Comparison of ENCODE assay signal across 9 mouse cellular contexts in genomic region chr1:36271516-36272230, GRCm38 (mm10). TPM values are rescaled to one million over a fixed set of nuclear protein-coding genes. Genes with fewer than 3 reads are reported as not detected.
DNase-seq lines count a peak whose midpoint lies in the region; ATAC-seq lines count a peak whose summit lies in the region.
"Had no signal": no experiment of that assay in that cellular context is flagged by ENCODE, and none has a peak within 500 bp of the region (broad histone marks: within the 10 kb centered on the region; RNA-seq: fewer than 3 reads in every experiment).

No protein-coding gene starts in this region.

- WGBS in kidney, embryonic 16.5 days: 66% methylated on average over 8 of the region's 8 CpGs
- 60% methylated on average over 8 of the region's 8 CpGs for WGBS in intestine, embryonic 14.5 days
- 80% methylated on average over 8 of the region's 8 CpGs for WGBS in neural tube, embryonic 15.5 days

- H3K9ac ChIP-seq in kidney, embryonic 16.5 days (replicated peaks; ENCODE audit: low read length): peak overlapping the region; percentile 57
- no peak overlapping the region for H3K9ac ChIP-seq in intestine, embryonic 14.5 days (ENCODE audit: low read length)
- no peak overlapping the region for H3K9ac ChIP-seq in neural tube, embryonic 15.5 days (replicated peaks)
- H3K9ac ChIP-seq: hindbrain, embryonic 14.5 days had no signal

- peak overlapping the region; percentile 39 for H3K4me3 ChIP-seq in kidney, embryonic 16.5 days (ENCODE audit: low read length)
- H3K4me3 ChIP-seq in intestine, embryonic 14.5 days (ENCODE audit: low read depth, low read length): no peak overlapping the region
- H3K4me3 ChIP-seq in megakaryocyte, embryonic 14.5 days (replicated peaks): peak overlapping the region; percentile 92
- H3K4me3 ChIP-seq in neural tube, embryonic 15.5 days (replicated peaks): no peak overlapping the region
- H3K4me3 ChIP-seq: midbrain, embryonic 10.5 days had no signal

- H3K36me3 ChIP-seq in kidney, embryonic 16.5 days (ENCODE audit: insufficient read depth, low read length): no peaks in the 10 kb centered on the region
- no peaks in the 10 kb centered on the region for H3K36me3 ChIP-seq in intestine, embryonic 14.5 days (ENCODE audit: control insufficient read depth, insufficient read depth, low read length)
- H3K36me3 ChIP-seq in megakaryocyte, embryonic 14.5 days (replicated peaks; ENCODE audit: low read length): peaks cover 43% of the 10 kb centered on the region
- H3K36me3 ChIP-seq in neural tube, embryonic 15.5 days: no peaks in the 10 kb centered on the region
- H3K36me3 ChIP-seq: midbrain, embryonic 10.5 days had no signal

- peaks cover 69% of the 10 kb centered on the region for H3K4me1 ChIP-seq in kidney, embryonic 16.5 days (ENCODE audit: insufficient read depth, low read length)
- peaks cover 39% of the 10 kb centered on the region for H3K4me1 ChIP-seq in intestine, embryonic 14.5 days (replicated peaks; ENCODE audit: control insufficient read depth, insufficient read depth, low read length)
- peaks cover 92% of the 10 kb centered on the region for H3K4me1 ChIP-seq in megakaryocyte, embryonic 14.5 days
- peaks cover 7% of the 10 kb centered on the region; the same call in 1 of the 2 replicates for H3K4me1 ChIP-seq in neural tube, embryonic 15.5 days

- peak overlapping the region; percentile 96 for H3K27ac ChIP-seq in kidney, embryonic 16.5 days (ENCODE audit: low read length)
- peak overlapping the region; percentile 83; the same call in 1 of the 2 replicates for H3K27ac ChIP-seq in intestine, embryonic 14.5 days (ENCODE audit: low read depth)
- H3K27ac ChIP-seq in neural tube, embryonic 15.5 days (replicated peaks): no peak overlapping the region
- H3K27ac ChIP-seq: hindbrain, embryonic 14.5 days; midbrain, embryonic 10.5 days had no signal

- no peaks in the 10 kb centered on the region for H3K9me3 ChIP-seq in kidney, embryonic 16.5 days (ENCODE audit: low read length)
- no peaks in the 10 kb centered on the region for H3K9me3 ChIP-seq in intestine, embryonic 14.5 days (ENCODE audit: control insufficient read depth, low read length)
- H3K9me3 ChIP-seq in megakaryocyte, embryonic 14.5 days: no peaks in the 10 kb centered on the region
- H3K9me3 ChIP-seq in neural tube, embryonic 15.5 days (replicated peaks): no peaks in the 10 kb centered on the region
- H3K9me3 ChIP-seq: midbrain, embryonic 10.5 days had no signal

- H3K4me2 ChIP-seq in kidney, embryonic 16.5 days (replicated peaks; ENCODE audit: low read depth, low read length): peak overlapping the region; percentile 52
- H3K4me2 ChIP-seq in intestine, embryonic 14.5 days (ENCODE audit: low read length): peak overlapping the region; percentile 38; the same call in 1 of the 2 replicates
- no peak overlapping the region for H3K4me2 ChIP-seq in neural tube, embryonic 15.5 days
- H3K4me2 ChIP-seq: hindbrain, embryonic 14.5 days had no signal

- no peak for DNase-seq in kidney, adult 8-10 months
- no peak for DNase-seq in intestine, embryonic 14.5 days (ENCODE audit: low spot score)
- no peak for DNase-seq in embryo, embryonic 10.5 days (ENCODE audit: low spot score)

- no peaks in the 10 kb centered on the region for H3K27me3 ChIP-seq in kidney, embryonic 16.5 days (ENCODE audit: insufficient read depth, low read length)
- H3K27me3 ChIP-seq in intestine, embryonic 14.5 days (replicated peaks; ENCODE audit: control insufficient read depth, insufficient read depth, low read length): no peaks in the 10 kb centered on the region
- H3K27me3 ChIP-seq in megakaryocyte, embryonic 14.5 days (replicated peaks): peaks cover 8% of the 10 kb centered on the region
- peaks cover 14% of the 10 kb centered on the region; the same call in 1 of the 2 replicates for H3K27me3 ChIP-seq in neural tube, embryonic 15.5 days (replicated peaks)

- no peak for ATAC-seq in kidney, embryonic 16.5 days (ENCODE audit: low FRiP score, low TSS enrichment)
- ATAC-seq in common myeloid progenitor, adult 5-6 weeks (replicated peaks; ENCODE audit: low read depth, poor library complexity, severe bottlenecking): peak; percentile 19
- peak; percentile 9; the same call in 1 of the 2 replicates for ATAC-seq in intestine, embryonic 14.5 days (replicated peaks; ENCODE audit: low FRiP score, low TSS enrichment, low read depth)
- ATAC-seq in neural tube, embryonic 15.5 days (ENCODE audit: low FRiP score): no peak

RNA-seq across cellular contexts. Expression of gene Neurl3, which starts 2.8 kb away (rescaled TPM):
- 18.4 TPM in 2 replicates for polyA plus RNA-seq in kidney, embryonic 16.5 days (2015; fragmentation: Nextera tagmentation; extraction: Ambion mirVana)
- total RNA-seq in common myeloid progenitor, adult 5-6 weeks (2017): 20.1 and 22.6 TPM in 2 replicates
- polyA plus RNA-seq in intestine, embryonic 14.5 days (2014; fragmentation: Nextera tagmentation; extraction: Ambion mirVana): 13.4 and 16.2 TPM in 2 replicates
- polyA plus RNA-seq in megakaryocyte, embryonic 14.5 days (2012; ENCODE audit: insufficient read depth, low replicate concordance): 10.2 and 15.0 TPM in 2 replicates
- polyA plus RNA-seq in neural tube, embryonic 15.5 days (2015; fragmentation: Nextera tagmentation; extraction: Ambion mirVana): 2.2 and 3.2 TPM in 2 replicates

RNA-seq across cellular contexts. Expression of gene Uggt1, which starts 27.2 kb away (rescaled TPM):
- 61.3 and 69.0 TPM in 2 replicates for polyA plus RNA-seq in kidney, embryonic 16.5 days (2015; fragmentation: Nextera tagmentation; extraction: Ambion mirVana)
- 73.2 and 82.4 TPM in 2 replicates for total RNA-seq in common myeloid progenitor, adult 5-6 weeks (2017)
- 71.5 and 75.3 TPM in 2 replicates for polyA plus RNA-seq in intestine, embryonic 14.5 days (2014; fragmentation: Nextera tagmentation; extraction: Ambion mirVana)
- 3.3 and 3.4 TPM in 2 replicates for polyA plus RNA-seq in megakaryocyte, embryonic 14.5 days (2012; ENCODE audit: insufficient read depth, low replicate concordance)
- polyA plus RNA-seq in neural tube, embryonic 15.5 days (2015; fragmentation: Nextera tagmentation; extraction: Ambion mirVana): 43.9 and 46.0 TPM in 2 replicates

RNA-seq across cellular contexts. Expression of gene Arid5a, which starts 35.9 kb away (rescaled TPM):
- 6.5 and 7.9 TPM in 2 replicates for polyA plus RNA-seq in kidney, embryonic 16.5 days (2015; fragmentation: Nextera tagmentation; extraction: Ambion mirVana)
- 14.2 and 23.1 TPM in 2 replicates for total RNA-seq in common myeloid progenitor, adult 5-6 weeks (2017)
- polyA plus RNA-seq in intestine, embryonic 14.5 days (2014; fragmentation: Nextera tagmentation; extraction: Ambion mirVana): 2.2 and 3.2 TPM in 2 replicates
- 4.4 and 17.4 TPM in 2 replicates for polyA plus RNA-seq in megakaryocyte, embryonic 14.5 days (2012; ENCODE audit: insufficient read depth, low replicate concordance)
- 3.7 and 9.8 TPM in 2 replicates for polyA plus RNA-seq in neural tube, embryonic 15.5 days (2015; fragmentation: Nextera tagmentation; extraction: Ambion mirVana)

Comparison
In these comparisons a context has a peak if more than half of its experiments do, and no peak if none do; other contexts are left out.
1. ATAC-seq: peak in common myeloid progenitor, adult 5-6 weeks (single experiment) and intestine, embryonic 14.5 days (single experiment); none in kidney, embryonic 16.5 days (single experiment) and neural tube, embryonic 15.5 days (single experiment).
2. H3K4me3 ChIP-seq: peak in kidney, embryonic 16.5 days (single experiment) and megakaryocyte, embryonic 14.5 days (single experiment); none in intestine, embryonic 14.5 days (single experiment) and neural tube, embryonic 15.5 days (single experiment).
3. RNA of gene Uggt1, which starts 27.2 kb away (polyA plus RNA-seq): 71.5 to 75.3 TPM in intestine, embryonic 14.5 days, 61.3 to 69.0 TPM in kidney, embryonic 16.5 days and 43.9 to 46.0 TPM in neural tube, embryonic 15.5 days; 3.3 to 3.4 TPM in megakaryocyte, embryonic 14.5 days; every median in the first group is over 10 times any median in the second.